Mouse (Mus musculus) kidney, postnatal 0 days (tissue): Measurements from ENCODE around the gene Rhpn2. TPM values are rescaled to one million over a fixed set of nuclear protein-coding genes. Genes with fewer than 3 reads are reported as not detected.

Source experiments
- ATAC-seq: fragments of 200-750 bp; cut with Nextera tagmentation; replicated peaks from 2 replicates; pipeline ENCODE4 v1.8.0; 2017; ENCODE audit warnings: low read depth, moderate number of reproducible peaks, moderate TSS enrichment, moderate library complexity; ENCODE audit not compliant: low FRiP score
- DNase-seq: peaks from one replicate; pipeline ENCODE4 v3.0.0-alpha.2; 2016; ENCODE audit warnings: low spot score
- H3K27ac ChIP-seq: fragments of 300-500 bp; sonication (generic); 2 replicates; pipeline ENCODE4 v1.5.1; 2014; ENCODE audit warnings: mild to moderate bottlenecking
- H3K27me3 ChIP-seq: fragments of 300-500 bp; sonication (generic); 2 replicates; pipeline ENCODE4 v1.6.1; 2014; ENCODE audit warnings: low read length, mixed read lengths; ENCODE audit not compliant: insufficient read depth
- H3K36me3 ChIP-seq: fragments of 300-500 bp; sonication (generic); 2 replicates; pipeline ENCODE4 v1.6.1; 2014; ENCODE audit warnings: low read length, mixed read lengths; ENCODE audit not compliant: insufficient read depth
- H3K4me1 ChIP-seq: fragments of 300-500 bp; sonication (generic); replicated peaks from 2 replicates; pipeline ENCODE4 v1.6.1; 2014; ENCODE audit warnings: antibody characterized with exemption, low read length, mixed read lengths; ENCODE audit not compliant: insufficient read depth
- H3K4me2 ChIP-seq: fragments of 300-500 bp; sonication (generic); 2 replicates; pipeline ENCODE4 v1.6.1; 2014; ENCODE audit warnings: mild to moderate bottlenecking, low read length, moderate library complexity, mixed read lengths
- H3K4me3 ChIP-seq: fragments of 300-500 bp; sonication (generic); replicated peaks from 2 replicates; pipeline ENCODE4 v1.5.1; 2014; ENCODE audit warnings: low read depth, low read length
- H3K9ac ChIP-seq: fragments of 300-500 bp; sonication (generic); 2 replicates; pipeline ENCODE4 v1.6.1; 2014; ENCODE audit warnings: low read depth, low read length
- H3K9me3 ChIP-seq: fragments of 300-500 bp; sonication (generic); replicated peaks from 2 replicates; pipeline ENCODE4 v1.6.1; 2016; ENCODE audit warnings: low read length, inconsistent platforms, mixed read lengths
- CTCF ChIP-seq: IDR thresholded peaks from 2 replicates; pipeline ENCODE4 v1.5.1; 2016; ENCODE audit warnings: antibody characterized with exemption, low read depth, mild to moderate bottlenecking, moderate library complexity
- WGBS: fragments of 180-500 bp; shearing (Covaris S2); extraction: QIAGEN DNeasy Blood & Tissue Kit; methylation state at CpG from one replicate; pipeline ENCODE4 v1.1.7; 2014; 5-methylcytosine and 5-hydroxymethylcytosine counted together
- polyA plus RNA-seq: library from polyadenylated mRNA; unstranded; fragments of >200 nt; fragmentation: Nextera tagmentation; extraction: Ambion mirVana; gene quantifications from 2 replicates; pipeline ENCODE4 v1.2.1, GENCODE M21; 2015

The Rhpn2 gene
- polyA plus RNA-seq, 1 experiment from 2014 or later, result 14.6 TPM

GRCm38 (mm10) chr7:35353306-35353705 is 19.3 kb downstream of the Rhpn2 start:
- 88% methylated on average over 15 of the region's 15 CpGs for WGBS
- DNase-seq (no peak), ATAC-seq (no peak)
- no peak overlapping the region for H3K9ac ChIP-seq
- no peak overlapping the region for H3K4me3 ChIP-seq
- H3K27me3 ChIP-seq, result no peaks in the 10 kb centered on the region
- no peak for TF ChIP-seq CTCF
- no peaks in the 10 kb centered on the region for H3K36me3 ChIP-seq
- no peak overlapping the region for H3K27ac ChIP-seq
- H3K4me1 ChIP-seq, result no peaks in the 10 kb centered on the region
- no peak overlapping the region for H3K4me2 ChIP-seq
- H3K9me3 ChIP-seq, result no peaks in the 10 kb centered on the region

- Histone ChIP-seq H3K36me3 (no peaks in the 10 kb centered on the region), H3K4me2 (no peak overlapping the region), H3K9ac (no peak overlapping the region), H3K4me3 (no peak overlapping the region), H3K9me3 (no peaks in the 10 kb centered on the region), H3K27me3 (no peaks in the 10 kb centered on the region), H3K4me1 (no peaks in the 10 kb centered on the region), H3K27ac (no peak overlapping the region)
- DNase-seq (no peak), ATAC-seq (0 out of 2 replicates have a peak, but pooled peaks have one; percentile 25)
- 47% methylated on average over 5 of the region's 5 CpGs for WGBS
- TF ChIP-seq CTCF, result no peak
These were observed 21.4 kb downstream of the Rhpn2 start for GRCm38 (mm10) chr7:35355303-35355872.

- 82% methylated on average over 12 of the region's 12 CpGs for WGBS
- no peak for ATAC-seq
These were observed 23.7 kb downstream of the Rhpn2 start for GRCm38 (mm10) chr7:35357621-35358020.

GRCm38 (mm10) chr7:35362253-35362652 is 28.3 kb downstream of the Rhpn2 start:
- Histone ChIP-seq H3K4me3 (no peak overlapping the region), H3K9me3 (no peaks in the 10 kb centered on the region), H3K27ac (peak overlapping the region; percentile 70), H3K36me3 (0 out of 2 replicates have a peak, but pooled peaks cover 2% of the 10 kb centered on the region), H3K4me1 (peaks cover 12% of the 10 kb centered on the region), H3K4me2 (no peak overlapping the region), H3K9ac (no peak overlapping the region), H3K27me3 (no peaks in the 10 kb centered on the region)
- ATAC-seq, result no peak
- WGBS, result 53% methylated on average over 5 of the region's 5 CpGs
- TF ChIP-seq CTCF, result no peak
- DNase-seq, result no peak

More at GRCm38 (mm10) chr7:35357621-35358020, 23.7 kb downstream of the Rhpn2 start:
- H3K27me3 ChIP-seq, result no peaks in the 10 kb centered on the region
- TF ChIP-seq CTCF, result no peak
- no peak overlapping the region for H3K27ac ChIP-seq
- no peaks in the 10 kb centered on the region for H3K36me3 ChIP-seq
- no peaks in the 10 kb centered on the region for H3K9me3 ChIP-seq
- H3K9ac ChIP-seq, result no peak overlapping the region
- no peaks in the 10 kb centered on the region for H3K4me1 ChIP-seq
- DNase-seq, result no peak
- no peak overlapping the region for H3K4me3 ChIP-seq
- no peak overlapping the region for H3K4me2 ChIP-seq

- Histone ChIP-seq H3K27ac (peak overlapping the region; percentile 70), H3K36me3 (0 out of 2 replicates have a peak, but pooled peaks cover 2% of the 10 kb centered on the region), H3K4me2 (no peak overlapping the region), H3K9ac (no peak overlapping the region), H3K9me3 (no peaks in the 10 kb centered on the region), H3K4me1 (peaks cover 12% of the 10 kb centered on the region), H3K4me3 (no peak overlapping the region), H3K27me3 (no peaks in the 10 kb centered on the region)
- no peak for TF ChIP-seq CTCF
- DNase-seq (peak; percentile 78), ATAC-seq (peak; percentile 91)
- WGBS, result 39% methylated on average over 5 of the region's 5 CpGs
These were observed 28.9 kb downstream of the Rhpn2 start for GRCm38 (mm10) chr7:35362868-35363267.

GRCm38 (mm10) chr7:35365161-35365910 is 31.4 kb downstream of the Rhpn2 start:
- 31% methylated on average over 12 of the region's 12 CpGs for WGBS
- H3K4me3 ChIP-seq, result no peak overlapping the region
- peak overlapping the region; percentile 1; the same call in 1 of the 2 replicates for H3K4me2 ChIP-seq
- peak; percentile 38 for ATAC-seq
- H3K27me3 ChIP-seq, result no peaks in the 10 kb centered on the region
- H3K9ac ChIP-seq, result no peak overlapping the region
- peaks cover 12% of the 10 kb centered on the region for H3K4me1 ChIP-seq
- peak overlapping the region; percentile 78 for H3K27ac ChIP-seq
- TF ChIP-seq CTCF, result no peak
- DNase-seq, result peak; percentile 90
- H3K9me3 ChIP-seq, result no peaks in the 10 kb centered on the region
- 0 out of 2 replicates have a peak, but pooled peaks cover 2% of the 10 kb centered on the region for H3K36me3 ChIP-seq
